Mouse (Mus musculus) MEL (cell line): ENCODE data around the gene Chrnb4. TPM values are rescaled to one million over a fixed set of nuclear protein-coding genes. Genes with fewer than 3 reads are reported as not detected.

Source experiments
- DNase-seq: peaks from one replicate; pipeline ENCODE4 v3.0.0; 2011; ENCODE audit warnings: low read depth, low spot score
- H3K27ac ChIP-seq: 2 replicates; pipeline ENCODE4 v1.5.1; 2012; ENCODE audit warnings: low read depth, mild to moderate bottlenecking, control low read depth, low read length, moderate library complexity; ENCODE audit not compliant: control insufficient read depth
- H3K27me3 ChIP-seq, 2 experiments: fragments of 150-350 bp in 1 of 2; sonication (generic) in 1 of 2; 2 replicates each; pipeline ENCODE4 v1.6.1; 2012; ENCODE audit warnings: low read length in 2 of 2, mild to moderate bottlenecking in 2 of 2, improper control_type of control experiment in 1 of 2, moderate library complexity in 1 of 2; ENCODE audit not compliant: insufficient read depth in 2 of 2, control insufficient read depth in 1 of 2
- H3K36me3 ChIP-seq, 2 experiments: 2 replicates each; pipeline ENCODE4 v1.6.1; 2012 to 2014; ENCODE audit warnings: low read length in 2 of 2, improper control_type of control experiment in 1 of 2, inconsistent platforms in 1 of 2, mild to moderate bottlenecking in 1 of 2; ENCODE audit not compliant: insufficient read depth in 2 of 2, control insufficient read depth in 1 of 2
- H3K4me1 ChIP-seq, 2 experiments: fragments of 150-350 bp in 1 of 2; sonication (generic) in 1 of 2; 2 replicates each; pipeline ENCODE4 v1.6.1; 2012; ENCODE audit warnings: low read length in 2 of 2, improper control_type of control experiment in 1 of 2, mild to moderate bottlenecking in 1 of 2; ENCODE audit not compliant: insufficient read depth in 2 of 2, control insufficient read depth in 1 of 2
- H3K4me3 ChIP-seq, 2 experiments: fragments of 150-350 bp in 1 of 2; sonication (generic) in 1 of 2; 2 replicates each; pipeline ENCODE4 v1.5.1; 2012; ENCODE audit warnings: low read depth in 2 of 2, low read length in 2 of 2, mild to moderate bottlenecking in 2 of 2, moderate library complexity in 2 of 2, control low read depth in 1 of 2, improper control_type of control experiment in 1 of 2; ENCODE audit not compliant: control insufficient read depth in 1 of 2, insufficient read depth in 1 of 2
- H3K79me2 ChIP-seq: 2 replicates; pipeline ENCODE4 v1.6.1; 2012; ENCODE audit warnings: mild to moderate bottlenecking, low read length, moderate library complexity; ENCODE audit not compliant: control insufficient read depth, poor library complexity, insufficient read depth
- H3K9ac ChIP-seq: 2 replicates; pipeline ENCODE4 v1.6.1; 2012; ENCODE audit warnings: low read depth, mild to moderate bottlenecking, control low read depth, low read length, moderate library complexity; ENCODE audit not compliant: control insufficient read depth, poor library complexity, severe bottlenecking
- H3K9me3 ChIP-seq: fragments of 150-350 bp; sonication (generic); replicated peaks from 2 replicates; pipeline ENCODE4 v1.6.1; 2012; ENCODE audit warnings: mild to moderate bottlenecking, low read length, improper control_type of control experiment, moderate library complexity; ENCODE audit not compliant: insufficient read depth
- BHLHE40 ChIP-seq: IDR thresholded peaks from 2 replicates; pipeline ENCODE4 v1.6.1; 2012; ENCODE audit warnings: low read depth, mild to moderate bottlenecking, inconsistent platforms, low read length, improper control_type of control experiment, borderline replicate concordance
- CHD1 ChIP-seq: IDR thresholded peaks from 2 replicates; pipeline ENCODE4 v1.6.1; 2012; ENCODE audit warnings: low read depth, mild to moderate bottlenecking, inconsistent platforms, low read length, improper control_type of control experiment
- CHD2 ChIP-seq: IDR thresholded peaks from 2 replicates; pipeline ENCODE4 v1.6.1; 2011; ENCODE audit warnings: low read length, improper control_type of control experiment
- CTCF ChIP-seq, 3 experiments: IDR thresholded peaks in 2 of 3; conservative IDR thresholded peaks in 1 of 3; 2 replicates each; pipeline ENCODE4 v1.5.1; 2011 to 2012; ENCODE audit warnings: low read length in 3 of 3, low read depth in 2 of 3, mild to moderate bottlenecking in 2 of 3, improper control_type of control experiment in 1 of 3, inconsistent platforms in 1 of 3, mixed read lengths in 1 of 3, moderate library complexity in 1 of 3; ENCODE audit not compliant: control insufficient read depth in 1 of 3, insufficient read depth in 1 of 3, poor library complexity in 1 of 3, severe bottlenecking in 1 of 3
- E2F4 ChIP-seq: IDR thresholded peaks from 2 replicates; pipeline ENCODE4 v1.6.1; 2011; ENCODE audit warnings: low read depth, low read length, improper control_type of control experiment, borderline replicate concordance
- EP300 ChIP-seq, 2 experiments: IDR thresholded peaks; 2 replicates each; pipeline ENCODE4 v1.6.1; 2011; ENCODE audit warnings: improper control_type of control experiment in 2 of 2, low read length in 2 of 2, low read depth in 1 of 2, mild to moderate bottlenecking in 1 of 2
- ETS1 ChIP-seq: IDR thresholded peaks from 2 replicates; pipeline ENCODE4 v1.6.1; 2012; ENCODE audit warnings: low read depth, mild to moderate bottlenecking, inconsistent platforms, low read length, improper control_type of control experiment, moderate library complexity
- GABPA ChIP-seq: IDR thresholded peaks from 2 replicates; pipeline ENCODE4 v1.6.1; 2012; ENCODE audit warnings: low read depth, mild to moderate bottlenecking, inconsistent platforms, low read length, improper control_type of control experiment, moderate library complexity
- GATA1 ChIP-seq: IDR thresholded peaks from 2 replicates; pipeline ENCODE4 v1.6.1; 2011; ENCODE audit warnings: low read depth, low read length, improper control_type of control experiment
- HCFC1 ChIP-seq: IDR thresholded peaks from 2 replicates; pipeline ENCODE4 v1.6.1; 2012; ENCODE audit warnings: low read depth, mild to moderate bottlenecking, inconsistent platforms, low read length, improper control_type of control experiment, moderate library complexity
- JUND ChIP-seq: IDR thresholded peaks from 2 replicates; pipeline ENCODE4 v1.6.1; 2011; ENCODE audit warnings: low read depth, mild to moderate bottlenecking, improper control_type of control experiment, low read length
- KAT2A ChIP-seq: conservative IDR thresholded peaks from 2 replicates; pipeline ENCODE4 v1.6.1; 2012; ENCODE audit warnings: low read depth, low read length, improper control_type of control experiment, inconsistent platforms
- MAX ChIP-seq: IDR thresholded peaks from 2 replicates; pipeline ENCODE4 v1.6.1; 2011; ENCODE audit warnings: low read length, improper control_type of control experiment
- MAZ ChIP-seq: IDR thresholded peaks from 2 replicates; pipeline ENCODE4 v1.6.1; 2012; ENCODE audit warnings: low read depth, mild to moderate bottlenecking, inconsistent platforms, low read length, improper control_type of control experiment
- MEF2A ChIP-seq: IDR thresholded peaks from 2 replicates; pipeline ENCODE4 v1.6.1; 2014; ENCODE audit warnings: low read depth, mild to moderate bottlenecking, inconsistent platforms, low read length, improper control_type of control experiment; ENCODE audit not compliant: poor library complexity, insufficient replicate concordance, severe bottlenecking; ENCODE audit errors: extremely low read depth
- MXI1 ChIP-seq: IDR thresholded peaks from 2 replicates; pipeline ENCODE4 v1.6.1; 2011; ENCODE audit warnings: mild to moderate bottlenecking, low read depth, low read length, improper control_type of control experiment
- MYB ChIP-seq: IDR thresholded peaks from 2 replicates; pipeline ENCODE4 v1.6.1; 2011; ENCODE audit warnings: mild to moderate bottlenecking, low read depth, low read length, improper control_type of control experiment
- MYC ChIP-seq: IDR thresholded peaks from 2 replicates; pipeline ENCODE4 v1.6.1; 2011; ENCODE audit warnings: low read depth, mild to moderate bottlenecking, low read length, improper control_type of control experiment, moderate library complexity
- NELFE ChIP-seq: IDR thresholded peaks from 2 replicates; pipeline ENCODE4 v1.6.1; 2011; ENCODE audit warnings: low read depth, low read length, improper control_type of control experiment
- NRF1 ChIP-seq: IDR thresholded peaks from 2 replicates; pipeline ENCODE4 v1.6.1; 2014; ENCODE audit warnings: low read depth, mild to moderate bottlenecking, inconsistent platforms, low read length, improper control_type of control experiment, moderate library complexity; ENCODE audit not compliant: poor library complexity, insufficient read depth, severe bottlenecking
- POLR2A ChIP-seq, 2 experiments: IDR thresholded peaks; 2 replicates each; pipeline ENCODE4 v1.6.1; 2011 to 2012; ENCODE audit warnings: low read length in 2 of 2, mild to moderate bottlenecking in 2 of 2, control low read depth in 1 of 2, improper control_type of control experiment in 1 of 2, low read depth in 1 of 2, moderate library complexity in 1 of 2; ENCODE audit not compliant: control insufficient read depth in 1 of 2, insufficient read depth in 1 of 2, poor library complexity in 1 of 2
- POLR2AphosphoS2 ChIP-seq: IDR thresholded peaks from 2 replicates; pipeline ENCODE4 v1.6.1; 2011; ENCODE audit warnings: low read length, improper control_type of control experiment
- RAD21 ChIP-seq: IDR thresholded peaks from 2 replicates; pipeline ENCODE4 v1.6.1; 2011; ENCODE audit warnings: mild to moderate bottlenecking, low read depth, low read length, improper control_type of control experiment
- RCOR1 ChIP-seq: IDR thresholded peaks from 2 replicates; pipeline ENCODE4 v1.6.1; 2012; ENCODE audit warnings: low read depth, mild to moderate bottlenecking, inconsistent platforms, low read length, improper control_type of control experiment
- SIN3A ChIP-seq: IDR thresholded peaks from 2 replicates; pipeline ENCODE4 v1.6.1; 2012; ENCODE audit warnings: low read length, improper control_type of control experiment, inconsistent platforms
- SMC3 ChIP-seq: IDR thresholded peaks from 2 replicates; pipeline ENCODE4 v1.6.1; 2011; ENCODE audit warnings: low read depth, low read length, improper control_type of control experiment
- TAL1 ChIP-seq: IDR thresholded peaks from 2 replicates; pipeline ENCODE4 v1.6.1; 2012; ENCODE audit warnings: mild to moderate bottlenecking, inconsistent platforms, low read length, moderate library complexity, mixed read lengths
- TCF12 ChIP-seq: IDR thresholded peaks from 2 replicates; pipeline ENCODE4 v1.6.1; 2014; ENCODE audit warnings: low read depth, mild to moderate bottlenecking, inconsistent platforms, low read length, improper control_type of control experiment, moderate library complexity
- UBTF ChIP-seq: IDR thresholded peaks from 2 replicates; pipeline ENCODE4 v1.6.1; 2012; ENCODE audit warnings: low read depth, mild to moderate bottlenecking, inconsistent platforms, low read length, improper control_type of control experiment, moderate library complexity, borderline replicate concordance; ENCODE audit not compliant: insufficient read depth
- USF1 ChIP-seq: IDR thresholded peaks from 2 replicates; pipeline ENCODE4 v1.6.1; 2014; ENCODE audit warnings: low read depth, mild to moderate bottlenecking, inconsistent platforms, low read length, improper control_type of control experiment, moderate library complexity
- USF2 ChIP-seq, 2 experiments: IDR thresholded peaks; 2 replicates each; pipeline ENCODE4 v1.6.1; 2011 to 2012; ENCODE audit warnings: improper control_type of control experiment in 2 of 2, low read length in 2 of 2, borderline replicate concordance in 1 of 2, inconsistent platforms in 1 of 2, low read depth in 1 of 2, mild to moderate bottlenecking in 1 of 2; ENCODE audit not compliant: insufficient read depth in 1 of 2
- ZC3H11A ChIP-seq: IDR thresholded peaks from 2 replicates; pipeline ENCODE4 v1.6.1; 2012; ENCODE audit warnings: low read depth, mild to moderate bottlenecking, inconsistent platforms, low read length, improper control_type of control experiment
- ZKSCAN1 ChIP-seq: IDR thresholded peaks from 2 replicates; pipeline ENCODE4 v1.6.1; 2012; ENCODE audit warnings: low read depth, mild to moderate bottlenecking, inconsistent platforms, low read length, improper control_type of control experiment, moderate library complexity
- ZMIZ1 ChIP-seq: IDR thresholded peaks from 2 replicates; pipeline ENCODE4 v1.6.1; 2012; ENCODE audit warnings: low read depth, mild to moderate bottlenecking, inconsistent platforms, low read length, improper control_type of control experiment, moderate library complexity
- ZNF384 ChIP-seq: IDR thresholded peaks from 2 replicates; pipeline ENCODE4 v1.6.1; 2012; ENCODE audit warnings: low read depth, mild to moderate bottlenecking, inconsistent platforms, low read length, improper control_type of control experiment
- polyA plus RNA-seq, 2 experiments: library from polyadenylated mRNA; stranded (reverse) in 1 of 2; unstranded in 1 of 2; fragments of >175 nt in 1 of 2; fragments of >200 nt in 1 of 2; gene quantifications; 2 replicates each; pipeline versions ENCODE4 v1.2.1 to v1.2.4; 2012; ENCODE audit warnings: low replicate concordance in 2 of 2, low read depth in 1 of 2; ENCODE audit not compliant: insufficient read length in 2 of 2, insufficient read depth in 1 of 2, missing spikeins in 1 of 2
- total RNA-seq: library from RNA; depleted of rRNA; stranded (reverse); fragments of 300-350 nt; gene quantifications from 2 replicates; pipeline ENCODE4 v1.2.3, GENCODE M21; 2012

The Chrnb4 gene
- total and polyA plus RNA-seq, 3 experiments = 0.01 TPM; not detected in 2

DNA sequence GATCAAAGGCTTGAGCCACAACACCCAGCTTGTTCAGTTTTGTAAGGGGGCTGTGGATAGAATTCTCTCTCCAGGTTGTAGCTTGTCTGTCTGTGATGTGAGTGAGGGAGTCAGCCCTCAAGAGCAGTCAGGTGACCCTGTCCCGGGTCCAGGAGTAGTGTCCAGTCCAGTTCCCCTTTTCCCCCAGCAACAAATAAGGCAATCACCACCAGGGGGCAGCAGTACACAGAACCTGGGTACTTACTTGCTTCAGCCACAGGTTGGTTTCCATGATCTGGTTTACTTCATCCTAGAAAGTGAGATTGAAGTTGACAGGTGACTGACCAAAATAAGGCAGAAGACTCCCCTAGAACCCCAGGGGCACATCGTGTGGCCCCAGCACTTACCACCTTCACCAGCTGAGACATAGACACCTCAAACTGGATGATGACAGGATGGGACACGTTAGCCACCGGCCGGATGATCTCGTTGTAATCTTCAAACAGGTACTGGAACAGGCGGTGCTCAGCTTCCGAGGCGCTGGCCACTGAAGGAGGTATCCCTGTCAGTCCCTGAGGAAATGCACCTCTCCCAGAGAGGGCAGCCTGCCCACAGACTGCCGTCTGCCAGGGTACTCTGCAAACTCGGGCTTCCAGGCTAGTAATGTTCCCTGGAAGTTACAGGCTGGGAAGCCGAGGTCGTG lies 24.5 kb downstream of the Chrnb4 start:
- Histone ChIP-seq H3K4me3 (no peak overlapping the region), H3K79me2 (no peaks in the 10 kb centered on the region), H3K9me3 (no peaks in the 10 kb centered on the region), H3K27me3 (peaks cover 0 to 2% of the 10 kb centered on the region in 2 experiments; a peak in 3 of 4 replicates), H3K9ac (no peak overlapping the region), H3K36me3 (no peaks in the 10 kb centered on the region), H3K4me1 (no peaks in the 10 kb centered on the region), H3K27ac (no peak overlapping the region)
- peak; percentile 67 for DNase-seq
- TF ChIP-seq UBTF = no peak
- no peak for TF ChIP-seq ETS1
- TF ChIP-seq CTCF (IDR thresholded peaks at IDR 0.05 in 2 of 3, conservative IDR thresholded peaks at IDR 0.05 in 1 of 3; ENCODE audit: control insufficient read depth in 1 of 3, insufficient read depth in 1 of 3, low read depth in 2 of 3, low read length in 3 of 3, poor library complexity in 1 of 3, severe bottlenecking in 1 of 3) = peak; percentile 79 to 85 (median 83)
- no peak for TF ChIP-seq TCF12
- TF ChIP-seq NELFE = no peak
- TF ChIP-seq MAZ = no peak
- TF ChIP-seq USF1 = no peak
- no peak for TF ChIP-seq KAT2A
- peak; percentile 58 for TF ChIP-seq ZC3H11A
- no peak for TF ChIP-seq JUND
- TF ChIP-seq POLR2AphosphoS2 = no peak
- TF ChIP-seq EP300 (IDR thresholded peaks at IDR 0.05; ENCODE audit: low read depth in 1 of 2, low read length in 2 of 2) = no peak
- TF ChIP-seq TAL1 = no peak
- TF ChIP-seq SIN3A = no peak
- TF ChIP-seq ZMIZ1 = no peak
- TF ChIP-seq SMC3 = peak; percentile 90
- no peak for TF ChIP-seq MXI1
- no peak for TF ChIP-seq MEF2A
- no peak for TF ChIP-seq MYB
- no peak for TF ChIP-seq CHD1
- TF ChIP-seq GATA1 = no peak
- no peak for TF ChIP-seq CHD2
- TF ChIP-seq RAD21 = peak; percentile 70
- TF ChIP-seq ZKSCAN1 = no peak
- no peak for TF ChIP-seq ZNF384
- TF ChIP-seq MAX = no peak
- TF ChIP-seq HCFC1 = no peak
- no peak for TF ChIP-seq BHLHE40
- no peak for TF ChIP-seq NRF1
- TF ChIP-seq POLR2A (IDR thresholded peaks at IDR 0.05; ENCODE audit: control insufficient read depth in 1 of 2, insufficient read depth in 1 of 2, low read depth in 1 of 2, low read length in 2 of 2, poor library complexity in 1 of 2) = no peak
- TF ChIP-seq E2F4 = no peak
- no peak for TF ChIP-seq RCOR1
- no peak for TF ChIP-seq USF2 (IDR thresholded peaks at IDR 0.05; ENCODE audit: borderline replicate concordance in 1 of 2, insufficient read depth in 1 of 2, low read depth in 1 of 2, low read length in 2 of 2)
- TF ChIP-seq MYC = no peak
- no peak for TF ChIP-seq GABPA
